Mouse (Mus musculus) left cerebral cortex, postnatal 14 days (tissue): ENCODE data around the gene 1190005I06Rik. TPM values are rescaled to one million over a fixed set of nuclear protein-coding genes. Genes with fewer than 3 reads are reported as not detected.
A peak's percentile ranks its signal among the peaks of the same experiment; 100 is the strongest.

Experiments
- DNase-seq, 2 experiments: peaks; one replicate each; pipeline ENCODE4 v3.0.0; 2021 to 2022; ENCODE audit warnings: low spot score in 2 of 2, mixed read lengths in 1 of 2
- intact Hi-C: fragments of 180-260 bp; cut with DNase I; formaldehyde crosslinking; loops from one replicate; pipeline ENCODE4 v1.15.1; 2025
- total RNA-seq, 2 experiments: library from RNA; stranded (reverse); gene quantifications; 2 replicates each; pipeline ENCODE4 v1.2.3; 2021

1190005I06Rik gene
- total RNA-seq, 2 experiments from 2014 or later, result 5.7 to 6.7 TPM

DNA sequence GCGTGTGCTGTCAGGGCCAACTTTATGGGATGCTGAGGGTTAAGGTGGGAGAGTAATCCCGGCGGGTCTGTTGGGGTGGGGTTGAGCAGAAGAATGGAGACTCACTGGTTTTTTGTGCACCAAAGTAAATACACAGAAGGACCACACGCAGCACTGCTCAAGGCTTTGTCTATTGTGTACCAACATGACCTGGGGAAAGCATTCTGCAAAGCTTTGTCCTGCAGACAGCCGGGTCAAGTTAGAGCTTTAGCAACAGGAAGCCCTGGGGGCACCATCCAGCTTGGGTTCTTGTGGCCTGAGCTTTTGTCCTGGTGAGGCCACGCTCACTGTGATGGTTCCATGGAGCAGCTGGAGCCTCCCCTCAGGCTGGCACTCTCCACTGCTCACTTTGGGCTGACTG, 24.3 kb upstream of the 1190005I06Rik start:
- intact Hi-C loops, result no loop called here

DNA sequence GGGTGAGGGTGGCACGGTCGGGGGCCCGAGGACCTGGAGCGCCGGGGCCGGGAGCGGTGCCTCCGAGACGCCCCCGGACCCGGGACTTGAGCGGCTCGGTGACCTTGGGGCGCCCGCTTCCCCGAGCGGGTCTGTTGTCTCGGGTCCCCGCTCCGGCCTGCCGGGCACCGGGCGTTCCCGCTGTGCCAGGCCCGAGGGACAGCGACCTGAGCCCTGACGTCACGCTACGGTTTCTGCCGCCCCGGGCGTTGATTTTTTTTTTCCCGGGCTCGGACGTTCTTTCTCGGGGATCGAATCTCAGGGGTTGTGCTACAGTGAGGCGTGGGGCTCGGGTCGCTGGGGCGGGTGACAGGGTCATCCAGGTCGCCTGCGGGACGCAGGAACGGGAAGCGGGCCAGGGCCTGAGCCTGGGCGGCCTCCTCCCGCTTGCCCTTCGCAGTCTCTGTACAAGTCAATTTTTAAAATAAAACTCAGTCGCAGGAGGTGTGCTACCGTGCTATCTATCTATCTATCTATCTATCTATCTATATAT, 21.0 kb upstream of the 1190005I06Rik start, which contains the start of gene Emc8:
Emc8 (minus strand) TSS at position 200 of the 532 bp plus-strand sequence.
- intact Hi-C loops, result no loop called here

More for the DNA sequence above, 24.3 kb upstream of the 1190005I06Rik start:
- DNase-seq, result no peak

DNA sequence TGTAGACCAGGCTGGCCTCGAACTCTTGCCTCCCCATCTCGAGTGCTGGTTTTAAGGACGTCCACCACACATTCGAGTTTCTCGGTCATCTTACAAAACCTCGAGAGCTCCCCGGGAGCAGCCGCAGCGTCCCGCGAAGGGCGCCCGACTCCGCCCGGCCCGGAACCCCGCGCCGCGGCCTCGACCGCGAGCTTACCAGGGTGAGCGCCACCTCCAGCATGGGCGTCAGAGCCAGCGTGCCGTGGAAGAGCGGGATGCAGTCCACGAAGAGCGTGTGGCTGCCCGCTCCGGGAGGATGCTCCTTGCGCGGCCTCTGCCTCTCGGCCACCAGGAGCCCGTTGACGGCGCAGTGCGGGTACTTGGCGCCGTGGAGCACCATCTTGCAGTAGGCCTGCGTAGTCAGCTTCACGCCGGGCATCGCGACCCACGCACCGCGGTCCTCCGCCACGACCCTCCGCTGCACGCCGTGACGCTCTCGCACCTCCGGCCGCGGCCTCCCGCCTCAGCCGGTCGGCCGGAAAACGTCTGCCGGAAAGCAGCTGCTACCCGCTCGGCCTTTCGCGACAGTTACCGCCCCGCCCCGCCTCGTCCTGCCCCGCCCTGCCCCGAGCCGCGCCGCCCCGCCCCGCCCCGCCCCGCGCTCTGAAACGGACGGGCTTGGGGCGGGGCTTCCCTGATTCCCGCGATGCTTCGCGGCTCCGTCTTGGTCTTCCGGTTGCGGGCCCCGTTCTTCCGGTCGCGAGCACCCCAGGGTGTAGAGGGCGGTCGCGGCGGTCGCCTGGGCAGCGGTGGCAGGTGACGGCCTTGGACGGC, 20.3 kb upstream of the 1190005I06Rik start, which contains the start of the genes Gm27021 and Cox4i1:
Gm27021 (minus strand) TSS at position 519 of the 813 bp plus-strand sequence.
Cox4i1 (plus strand) TSS at position 662 of the 813 bp plus-strand sequence.
- DNase-seq, result peak; percentile 91 to 92
- intact Hi-C loops, result no loop called here

More for the DNA sequence above, 21.0 kb upstream of the 1190005I06Rik start, which contains the start of gene Emc8:
- no peak for DNase-seq

DNA sequence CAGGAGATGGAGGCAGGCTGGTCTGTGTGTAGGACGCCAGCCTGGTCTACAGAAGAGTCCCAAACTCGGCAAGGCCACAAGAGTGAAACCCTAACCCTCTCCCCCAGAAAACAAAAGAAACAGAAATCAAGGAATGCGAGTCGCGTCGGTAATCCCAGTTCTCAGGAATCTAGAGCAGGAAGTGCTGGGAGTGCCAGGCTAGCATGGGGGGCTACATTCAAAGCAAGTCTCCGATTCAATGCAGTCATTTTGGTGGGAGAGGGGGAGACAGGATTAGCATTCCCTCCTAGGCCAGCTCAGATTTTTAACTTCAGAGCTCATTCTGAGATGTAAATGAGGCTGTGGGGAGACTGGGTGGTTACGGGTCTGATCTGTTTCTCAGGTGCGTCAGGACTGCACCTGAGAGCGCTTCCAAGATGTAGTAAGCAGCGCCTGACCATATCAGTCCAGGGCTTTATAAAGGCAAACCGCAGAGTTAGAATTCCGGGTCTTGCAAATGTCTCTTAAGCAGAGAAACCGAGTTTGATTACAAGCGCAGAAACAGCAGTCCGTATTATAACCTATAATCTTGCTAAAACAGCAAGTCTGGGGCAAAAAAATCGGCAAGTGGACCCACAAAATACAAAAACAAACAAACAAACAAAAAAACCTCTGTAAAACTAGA, 19.5 kb upstream of the 1190005I06Rik start:
- DNase-seq, result no peak
- intact Hi-C loops, result no loop called here

DNA sequence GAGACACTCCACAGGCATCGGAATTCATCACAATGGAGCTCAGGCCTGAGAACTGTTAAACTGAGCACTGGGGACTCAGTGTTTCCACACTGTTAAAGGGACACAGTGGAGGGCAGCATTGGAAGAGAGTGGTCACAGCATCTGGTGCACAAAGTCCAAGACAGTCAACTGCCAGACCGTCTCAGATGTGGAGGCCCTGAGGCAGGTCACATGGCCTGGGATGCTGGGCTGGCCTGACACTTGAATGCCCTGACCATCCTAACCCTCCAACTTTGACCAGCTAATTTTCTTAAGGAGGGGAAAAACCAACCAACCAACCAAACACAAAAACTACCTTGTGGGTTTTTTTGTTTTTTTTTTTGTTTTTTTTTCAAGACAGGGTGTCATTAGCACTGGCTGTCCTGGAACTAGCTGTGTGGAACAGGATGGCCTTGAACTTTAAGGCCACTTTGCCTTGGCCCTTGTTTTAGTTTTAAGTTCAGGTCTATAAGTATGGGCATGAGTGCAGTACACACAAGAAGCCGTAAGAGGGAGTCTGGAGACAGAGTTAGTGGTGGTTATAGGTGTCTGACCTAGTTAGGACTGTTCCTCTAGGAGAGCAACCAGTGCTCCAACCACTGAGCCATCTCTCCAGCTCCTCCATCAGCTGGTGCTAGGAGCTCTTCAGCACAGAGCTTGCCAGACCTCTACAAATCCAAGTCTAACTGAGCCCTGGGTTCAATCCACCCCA, 18.5 kb upstream of the 1190005I06Rik start:
- intact Hi-C loops, result no loop called here
- peak in 1 of 2 experiments; percentile 41 for DNase-seq

DNA sequence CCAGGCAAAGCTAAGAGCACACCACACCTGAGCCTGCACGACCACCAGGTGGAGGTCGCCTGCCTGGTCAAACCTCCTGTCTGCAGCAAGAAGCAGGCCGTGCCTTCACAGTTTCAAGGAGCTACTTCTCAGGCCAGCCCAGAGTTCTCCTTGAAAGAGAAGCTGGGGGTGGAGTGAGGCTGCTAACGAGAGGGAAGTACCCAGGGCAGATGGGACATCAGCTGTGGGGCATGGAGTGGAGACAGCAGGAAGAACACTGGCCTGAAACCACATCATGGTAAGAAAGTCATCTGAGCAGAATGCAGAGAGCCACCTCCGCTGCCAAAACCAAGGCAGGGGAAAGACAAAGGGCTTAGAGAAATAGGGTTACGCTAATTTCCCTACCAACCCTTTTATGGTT, 17.1 kb upstream of the 1190005I06Rik start:
- DNase-seq, result no peak
- intact Hi-C loops, result no loop called here

DNA sequence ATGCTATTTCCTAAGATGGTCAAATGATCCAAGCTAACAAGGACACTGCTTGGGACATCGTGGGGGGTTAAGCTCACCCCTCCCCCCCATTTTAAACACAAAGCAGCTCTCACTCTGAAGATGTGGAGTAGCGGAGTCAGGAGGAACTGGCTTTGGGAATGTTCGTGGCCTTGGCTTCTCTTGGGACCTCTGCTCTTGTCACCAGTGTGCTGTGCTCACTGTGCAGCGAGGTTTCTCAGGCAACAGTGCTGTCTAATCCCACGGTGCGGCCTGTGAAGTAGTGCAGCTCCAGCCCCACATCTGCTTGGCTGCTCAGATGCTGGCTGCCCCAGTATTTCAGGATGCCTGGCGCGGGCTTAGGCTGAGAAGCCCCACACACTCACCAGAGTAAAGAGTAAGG, 10.0 kb upstream of the 1190005I06Rik start:
- DNase-seq, result no peak
- intact Hi-C loops, result no loop called here

DNA sequence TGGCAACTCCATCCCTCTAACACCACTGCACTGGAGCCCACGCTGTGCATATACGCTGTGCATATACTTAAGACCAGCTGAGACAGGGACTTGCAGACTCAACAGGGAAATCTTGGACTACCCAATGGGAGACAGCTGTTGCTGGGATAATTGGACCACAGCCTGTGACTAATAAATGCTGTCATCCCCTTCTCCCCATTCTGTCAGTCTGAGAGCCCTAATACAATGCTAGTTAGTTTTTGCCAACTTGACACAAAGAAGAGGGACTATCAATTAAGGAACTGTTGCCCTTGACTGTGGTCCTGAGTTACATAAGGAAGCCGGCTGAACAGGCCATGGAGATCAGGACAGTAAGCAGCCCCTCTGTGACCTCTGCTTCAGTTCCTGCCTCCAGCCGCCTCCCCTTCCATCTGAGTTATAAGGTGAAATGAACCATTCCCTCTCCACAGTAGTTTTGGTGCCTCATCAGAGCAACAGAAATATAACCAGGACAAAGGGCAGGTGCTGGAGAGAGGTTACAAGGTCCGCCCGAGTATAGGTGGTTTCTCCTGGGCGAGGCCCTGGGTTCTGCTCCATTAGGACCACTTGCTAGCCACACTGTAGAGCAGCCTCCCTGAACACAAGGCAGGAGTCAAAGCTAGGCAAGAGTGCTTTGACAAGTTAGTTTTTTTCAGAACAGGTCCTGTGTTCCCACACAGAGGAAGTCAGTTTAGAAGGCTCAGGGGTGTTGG, 9.1 kb upstream of the 1190005I06Rik start:
- no peak for DNase-seq
- intact Hi-C loops, result no loop called here

DNA sequence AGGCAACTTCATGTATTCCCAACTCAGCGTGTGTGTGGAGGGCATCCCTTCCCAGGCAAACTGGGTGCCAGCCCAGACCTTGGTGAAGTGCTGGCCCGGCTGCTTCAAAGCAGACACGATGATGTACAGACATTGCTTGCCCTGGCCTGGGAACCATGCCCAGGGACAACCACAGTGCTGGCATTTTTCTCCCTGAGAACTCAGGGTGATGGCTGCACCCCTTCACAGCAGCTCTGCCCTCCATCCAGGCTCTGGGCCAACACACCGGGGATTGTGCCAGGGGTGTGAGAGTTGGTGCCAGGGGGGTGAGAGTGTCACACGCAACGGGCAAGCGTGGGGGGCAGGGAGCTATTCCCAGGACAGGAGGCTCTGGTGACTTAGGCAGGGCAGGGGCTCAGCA, 2.8 kb downstream of the 1190005I06Rik start:
- peak; percentile 66 to 76 for DNase-seq
- intact Hi-C loops, result no loop called here

DNA sequence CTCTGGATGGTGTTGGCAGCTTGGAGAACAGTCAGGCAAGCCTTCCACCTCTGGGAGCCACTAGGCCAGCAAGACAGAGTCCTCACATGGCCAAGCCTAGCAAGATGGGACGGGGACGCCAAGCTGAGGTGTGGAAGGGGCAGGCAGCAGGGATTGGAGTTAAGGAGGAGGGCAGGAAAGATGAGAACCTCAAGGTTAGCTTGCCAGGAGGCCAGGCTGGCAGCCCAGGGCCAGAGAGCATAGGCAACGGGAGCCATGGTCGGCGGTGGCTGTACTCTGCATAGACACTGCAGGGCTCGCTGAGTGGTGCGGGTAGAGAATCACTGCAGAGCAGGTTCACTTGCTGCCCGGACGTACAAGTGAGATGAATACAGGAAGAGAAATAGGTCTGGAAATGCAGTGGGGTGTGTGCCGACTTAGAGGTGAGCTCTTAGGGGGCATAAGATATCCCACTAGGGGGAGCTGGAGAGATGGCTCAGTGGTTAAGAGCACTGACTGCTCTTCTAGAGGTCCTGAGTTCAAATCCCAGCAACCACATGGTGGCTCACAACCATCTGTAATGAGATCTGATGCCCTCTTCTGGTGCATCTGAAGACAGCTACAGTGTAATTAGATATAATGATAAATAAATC, 5.3 kb downstream of the 1190005I06Rik start:
- no peak for DNase-seq
- intact Hi-C loops, result no loop called here

DNA sequence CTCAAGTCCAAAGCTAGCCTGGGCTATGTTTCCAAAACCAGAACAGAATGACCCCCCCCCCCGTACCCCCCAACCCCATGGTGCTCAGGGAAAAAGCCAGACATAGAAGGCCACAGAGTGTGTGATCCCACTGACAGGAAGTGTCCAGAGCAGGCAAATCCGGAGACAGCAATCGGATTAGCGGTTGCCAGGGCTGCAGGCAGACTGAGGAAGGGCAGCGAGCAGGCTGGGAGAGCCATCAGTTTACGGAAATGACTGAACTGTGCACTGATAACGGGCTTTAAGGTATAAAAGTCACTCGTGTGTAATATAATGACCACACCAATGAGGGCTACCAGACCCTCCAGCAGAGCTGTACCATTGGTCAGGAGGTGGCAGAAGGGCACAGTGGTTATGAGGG, 6.2 kb downstream of the 1190005I06Rik start:
- intact Hi-C loops, result no loop called here
- DNase-seq, result no peak

DNA sequence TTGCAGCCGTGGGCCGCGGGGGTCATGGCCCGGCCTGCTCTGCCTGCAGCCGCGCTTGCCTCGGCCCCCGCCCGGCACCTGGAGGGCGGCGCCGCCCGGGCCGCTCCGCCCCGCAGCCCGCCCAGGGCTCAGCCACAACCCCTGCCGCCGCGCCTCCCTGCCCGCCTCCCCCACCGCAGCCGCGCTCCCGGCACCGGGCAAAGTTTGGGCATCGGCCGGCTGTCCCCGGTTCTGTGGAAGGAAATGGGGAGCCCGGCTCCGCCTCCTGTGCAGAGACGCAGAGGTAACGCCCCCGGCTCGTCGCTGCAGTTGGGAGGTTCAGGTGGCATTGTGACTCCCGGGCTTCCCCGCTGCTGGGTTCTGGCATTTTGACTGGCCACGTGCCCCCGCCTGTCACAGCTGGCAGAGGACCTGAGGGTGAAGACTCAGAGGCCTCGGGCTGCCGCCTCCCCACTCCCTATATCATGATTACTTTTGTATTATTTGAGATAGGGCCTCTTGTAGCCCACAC, 13.0 kb downstream of the 1190005I06Rik start:
- intact Hi-C loops, result no loop called here
- peak in 1 of 2 experiments; percentile 24 for DNase-seq

DNA sequence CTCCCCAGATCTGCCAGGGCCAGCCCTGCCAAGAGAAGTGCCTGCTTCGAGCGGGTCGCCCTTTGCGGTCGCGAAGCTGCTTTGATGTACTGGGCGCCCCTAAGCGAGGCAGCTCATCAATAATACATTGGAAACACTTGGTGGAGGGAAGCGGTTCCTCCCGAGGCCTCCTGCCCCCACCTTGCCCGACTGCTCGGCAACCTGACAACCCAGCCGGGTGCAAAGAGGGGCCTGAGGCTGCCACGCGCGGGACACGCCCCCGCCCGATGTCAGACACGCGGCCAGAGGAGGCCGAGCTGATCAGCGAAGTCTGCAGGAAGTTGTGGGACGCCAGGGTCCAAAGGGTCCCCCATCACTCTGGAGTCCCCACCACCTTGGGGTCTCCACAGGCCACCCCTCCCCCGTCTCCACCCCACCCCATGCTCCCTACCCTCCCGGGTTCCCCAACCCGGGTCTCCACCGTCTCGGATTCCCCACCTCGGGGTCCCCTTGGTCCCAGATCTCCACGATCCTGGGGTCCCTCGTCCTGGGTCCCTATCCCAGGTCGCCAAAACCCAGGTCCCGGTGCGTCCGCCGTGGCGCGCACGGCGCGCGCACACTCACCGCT, 13.7 kb downstream of the 1190005I06Rik start:
- intact Hi-C loops, result no loop called here
- no peak for DNase-seq

DNA sequence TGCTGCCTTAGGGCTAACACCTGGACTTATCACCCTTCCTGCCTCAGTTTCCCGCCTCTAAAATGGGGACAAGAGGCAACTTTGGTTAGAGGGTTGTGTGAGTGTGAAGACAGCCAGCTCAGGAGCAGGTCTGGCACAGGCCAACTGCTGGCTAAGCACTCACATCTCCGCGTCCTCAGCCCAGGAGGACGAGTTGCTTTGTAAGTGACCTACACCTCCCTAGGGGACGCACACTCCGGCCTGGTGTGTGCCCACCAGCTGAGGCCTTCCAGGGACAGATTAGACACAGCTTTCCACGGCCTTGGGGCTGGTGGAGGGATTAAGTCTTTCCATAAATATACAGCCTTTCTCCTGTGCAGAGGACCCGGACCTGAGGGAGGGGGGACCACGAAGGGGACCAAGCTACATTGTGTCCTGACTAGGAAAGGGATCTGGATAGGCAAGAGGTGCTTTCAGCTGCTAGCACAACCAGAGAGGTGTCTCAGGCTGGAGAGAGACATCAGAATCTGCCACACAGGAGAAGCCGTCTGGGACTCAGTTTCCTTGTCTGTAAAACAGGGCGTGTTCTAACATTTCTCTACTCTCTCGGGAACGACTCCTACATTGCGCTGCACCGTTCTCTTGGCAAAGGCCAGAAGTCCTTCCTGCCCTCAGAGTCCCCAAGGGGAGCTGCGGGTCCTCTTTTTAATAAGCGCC, 14.3 kb downstream of the 1190005I06Rik start:
- intact Hi-C loops, result no loop called here
- no peak for DNase-seq

DNA sequence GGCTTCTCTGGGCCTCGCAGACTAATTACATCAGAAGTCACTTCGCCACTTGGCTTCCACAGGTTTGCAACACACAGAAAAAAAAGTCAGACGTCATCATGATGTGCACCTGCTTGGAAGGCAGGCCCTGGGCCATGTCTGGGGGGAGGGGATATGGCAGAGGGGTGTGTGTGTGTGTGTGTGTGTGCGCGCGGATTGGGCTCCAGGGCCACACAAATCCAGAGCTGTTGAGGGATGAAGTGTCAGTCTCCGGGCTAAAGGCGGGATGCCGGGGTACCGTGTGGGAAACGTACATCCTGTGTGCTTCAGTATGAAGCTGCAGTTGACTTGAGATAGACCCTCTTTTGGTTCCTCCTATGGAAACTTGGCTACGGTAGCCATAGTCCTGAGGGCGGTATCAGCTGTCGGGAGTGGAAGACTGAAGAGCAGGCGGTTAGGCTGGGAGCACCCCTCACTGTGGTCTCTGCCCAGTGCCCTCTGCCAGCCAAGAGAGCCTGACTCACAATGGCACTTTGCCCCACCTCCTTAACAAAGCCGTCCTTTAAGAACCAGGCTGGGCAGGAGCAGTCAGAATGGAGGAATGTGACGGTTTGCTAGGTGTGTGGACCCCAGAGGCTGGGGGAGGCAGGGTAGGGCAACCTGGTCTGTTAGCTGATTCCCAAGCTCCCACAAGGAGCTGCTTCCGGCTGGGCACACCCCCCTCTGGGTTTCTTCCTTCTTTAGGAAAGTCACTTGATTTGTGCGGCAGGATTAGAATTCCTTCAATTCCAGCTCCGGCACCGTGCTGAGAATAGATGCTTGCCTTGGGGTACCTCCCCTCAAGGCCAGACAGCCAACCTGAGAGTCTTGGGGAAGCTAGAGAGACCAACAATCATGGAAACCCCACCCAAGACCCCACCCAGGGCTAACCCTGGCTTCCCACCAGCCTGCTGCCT, 15.7 kb downstream of the 1190005I06Rik start:
- DNase-seq, result no peak
- intact Hi-C loops, result no loop called here

DNA sequence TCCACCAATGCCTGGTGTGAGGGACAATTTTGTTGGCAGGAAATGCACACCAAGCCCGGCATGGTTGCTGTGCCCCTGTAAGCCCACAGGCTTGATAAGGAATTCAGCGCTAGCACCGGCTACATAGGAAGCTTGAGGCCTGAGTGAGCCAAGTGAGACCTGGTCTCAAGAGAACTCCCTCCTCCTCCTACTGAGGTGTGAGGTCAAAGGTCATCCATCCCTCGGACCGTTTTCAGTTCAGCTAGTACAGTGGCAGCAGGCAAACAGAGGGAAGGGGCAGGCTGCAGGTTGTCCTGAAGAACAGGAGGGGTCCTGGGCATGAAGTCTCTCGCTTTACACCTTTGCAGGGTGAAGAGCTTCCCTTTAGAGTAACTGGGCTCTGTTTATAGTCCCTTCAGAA, 16.6 kb downstream of the 1190005I06Rik start:
- intact Hi-C loops, result no loop called here
- DNase-seq, result no peak
